Mouse (Mus musculus) thymus, adult 2 months (tissue): Measurements from ENCODE around the gene Rgs6. TPM values are rescaled to one million over a fixed set of nuclear protein-coding genes. Genes with fewer than 3 reads are reported as not detected.
A peak's percentile ranks its signal among the peaks of the same experiment; 100 is the strongest.

ENCODE experiments used
- DNase-seq: peaks from one replicate; pipeline ENCODE4 v3.0.0; 2021
- H3K27ac ChIP-seq: fragments of 200-500 bp; 2 replicates; pipeline ENCODE4 v1.5.1; 2012; ENCODE audit warnings: low read length, control low read depth; ENCODE audit not compliant: control insufficient read depth, insufficient read depth
- H3K27me3 ChIP-seq: fragments of 200-500 bp; 2 replicates; pipeline ENCODE4 v1.6.1; 2012; ENCODE audit warnings: mild to moderate bottlenecking, low read length, moderate library complexity, mixed read lengths; ENCODE audit not compliant: control insufficient read depth, insufficient read depth
- H3K36me3 ChIP-seq: fragments of 200-500 bp; 2 replicates; pipeline ENCODE4 v1.6.1; 2012; ENCODE audit warnings: mild to moderate bottlenecking, low read length, moderate library complexity; ENCODE audit not compliant: control insufficient read depth, insufficient read depth
- H3K4me1 ChIP-seq: fragments of 200-500 bp; replicated peaks from 2 replicates; pipeline ENCODE4 v1.6.1; 2012; ENCODE audit warnings: low read length; ENCODE audit not compliant: control insufficient read depth, insufficient read depth
- H3K4me3 ChIP-seq: fragments of 200-500 bp; 2 replicates; pipeline ENCODE4 v1.5.1; 2012; ENCODE audit warnings: mild to moderate bottlenecking, low read length, control low read depth, moderate library complexity; ENCODE audit not compliant: control insufficient read depth, insufficient read depth
- CTCF ChIP-seq: fragments of 200-500 bp; IDR thresholded peaks from 2 replicates; pipeline ENCODE4 v1.5.1; 2012; ENCODE audit warnings: mild to moderate bottlenecking, control low read depth, low read length, moderate library complexity, borderline replicate concordance; ENCODE audit not compliant: control insufficient read depth, poor library complexity, insufficient read depth; ENCODE audit errors: extremely low read depth
- POLR2A ChIP-seq: fragments of 200-500 bp; IDR thresholded peaks from 2 replicates; pipeline ENCODE4 v1.6.1; 2012; ENCODE audit warnings: mild to moderate bottlenecking, low read length, control low read depth, moderate library complexity; ENCODE audit not compliant: control insufficient read depth, poor library complexity, insufficient read depth; ENCODE audit errors: extremely low read depth
- WGBS: fragments of 180-500 bp; shearing (Covaris S2); methylation state at CpG from one replicate; pipeline ENCODE4 v1.1.7; 2018; 5-methylcytosine and 5-hydroxymethylcytosine counted together
- polyA plus RNA-seq: library from polyadenylated mRNA; depleted of rRNA; stranded (reverse); fragments of >200 nt; gene quantifications from 2 replicates; pipeline ENCODE4 v1.2.3, GENCODE M21; 2012

Rgs6 gene
- polyA plus RNA-seq, 1 experiment, result 0.46 TPM

DNA sequence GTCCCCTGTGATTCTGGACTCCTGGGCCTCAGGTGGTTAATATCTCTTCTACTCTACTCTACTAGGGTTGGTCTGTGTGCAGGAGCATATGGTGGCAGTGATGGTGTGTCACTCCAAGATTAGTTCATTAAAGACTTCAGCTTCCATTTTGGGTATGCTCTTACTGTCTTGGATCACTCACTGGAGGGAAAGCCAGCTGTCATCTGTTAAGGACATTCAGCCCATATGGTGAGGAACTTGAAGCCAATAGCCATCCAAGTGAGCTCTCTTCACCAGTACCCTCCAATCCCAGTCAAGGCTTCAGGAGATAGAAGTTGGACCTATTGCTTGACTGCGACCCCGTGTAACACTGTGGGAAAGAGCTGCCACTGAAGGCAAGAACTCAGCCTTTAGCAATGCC, 98.9 kb downstream of the Rgs6 start:
- no peaks in the 10 kb centered on the region for H3K27me3 ChIP-seq

DNA sequence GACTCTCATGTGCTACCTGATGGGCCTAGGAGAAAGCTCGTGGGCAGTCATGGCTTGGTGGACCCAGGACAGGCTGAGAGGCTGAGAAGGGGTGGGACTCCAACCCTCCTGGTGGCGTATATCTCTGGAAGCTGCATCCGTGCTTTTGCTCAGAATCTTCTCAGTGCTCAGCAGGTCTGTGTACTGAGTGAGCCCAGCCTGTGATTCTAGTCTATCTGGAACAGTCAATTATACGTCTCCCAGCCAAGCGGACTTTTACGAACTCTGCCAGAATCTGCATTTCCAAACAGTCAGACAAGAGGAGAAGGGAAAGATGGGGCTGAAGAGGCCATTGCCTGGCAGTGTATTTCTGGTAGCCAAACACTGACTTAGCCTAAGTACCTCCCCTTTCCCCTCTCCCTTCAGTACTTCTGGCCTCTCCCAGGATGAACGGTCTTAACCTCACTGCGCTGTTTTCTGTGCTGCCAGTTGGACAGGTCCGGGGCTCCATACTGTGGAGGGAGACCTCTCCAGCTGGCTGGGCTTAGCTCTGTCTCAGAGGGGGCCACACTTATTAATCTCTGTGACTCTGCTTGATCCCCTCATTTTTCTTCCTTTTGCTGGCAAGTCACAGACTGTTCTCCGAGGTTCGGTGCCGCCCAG, 110.9 kb downstream of the Rgs6 start:
- no peak overlapping the region for H3K4me3 ChIP-seq
- 92% methylated on average over 12 of the region's 12 CpGs for WGBS
- H3K36me3 ChIP-seq, result no peaks in the 10 kb centered on the region
- H3K4me1 ChIP-seq, result no peaks in the 10 kb centered on the region
- no peak for TF ChIP-seq CTCF
- no peak for TF ChIP-seq POLR2A
- DNase-seq, result no peak
- no peaks in the 10 kb centered on the region for H3K27me3 ChIP-seq
- H3K27ac ChIP-seq, result no peak overlapping the region

More for the DNA sequence above, 98.9 kb downstream of the Rgs6 start:
- DNase-seq, result no peak
- Histone ChIP-seq H3K4me1 (no peaks in the 10 kb centered on the region), H3K36me3 (no peaks in the 10 kb centered on the region), H3K27ac (no peak overlapping the region), H3K4me3 (no peak overlapping the region)
- 95% methylated on average over 2 of the region's 2 CpGs for WGBS
- TF ChIP-seq CTCF (no peak), POLR2A (no peak)

DNA sequence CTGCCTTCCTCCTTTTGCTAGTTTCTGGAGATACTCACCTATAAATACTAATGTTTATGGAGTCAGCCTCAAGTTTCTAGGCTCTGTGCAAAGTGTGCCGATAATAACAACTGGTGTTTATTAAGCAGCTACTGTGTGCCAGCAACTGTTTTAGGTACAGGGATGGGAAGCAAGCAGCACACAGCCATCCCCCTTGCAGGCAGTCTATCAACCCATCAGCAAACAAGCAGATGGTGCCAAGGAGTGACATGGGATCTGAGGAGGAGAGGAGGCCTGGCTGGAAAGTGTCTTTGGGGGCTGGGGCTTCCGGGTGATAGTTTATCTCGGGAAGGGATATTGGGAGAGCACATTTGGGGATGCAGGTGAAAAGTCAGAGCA, 111.4 kb downstream of the Rgs6 start:
- TF ChIP-seq POLR2A (no peak), CTCF (no peak)
- H3K4me1 ChIP-seq, result no peaks in the 10 kb centered on the region
- 86% methylated on average over 3 of the region's 3 CpGs for WGBS

DNA sequence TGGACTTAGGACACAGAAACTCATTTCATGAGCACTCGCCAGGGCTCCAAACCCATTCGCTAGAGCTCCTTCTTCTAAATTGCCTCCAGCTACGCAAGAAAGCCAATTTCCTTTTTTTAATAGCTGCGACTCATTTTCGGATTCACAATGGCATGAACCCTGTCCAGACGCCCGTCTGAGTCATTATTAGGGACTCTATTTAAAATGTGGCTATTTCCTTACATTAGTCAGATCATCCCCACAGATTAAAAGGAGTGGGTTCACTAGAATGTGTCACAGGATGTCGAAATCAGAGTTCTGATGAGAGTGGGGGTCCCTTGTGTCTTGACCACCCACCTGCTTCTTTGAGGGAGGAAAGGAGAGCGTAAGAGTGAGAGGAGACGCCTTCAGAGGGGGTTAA, 112.1 kb downstream of the Rgs6 start:
- H3K27ac ChIP-seq, result no peak overlapping the region
- no peaks in the 10 kb centered on the region for H3K4me1 ChIP-seq
- DNase-seq, result no peak
- no peaks in the 10 kb centered on the region for H3K36me3 ChIP-seq
- no peak overlapping the region for H3K4me3 ChIP-seq
- TF ChIP-seq CTCF (no peak), POLR2A (no peak)
- 85% methylated on average over 10 of the region's 10 CpGs for WGBS
- H3K27me3 ChIP-seq, result no peaks in the 10 kb centered on the region

More for the DNA sequence above, 111.4 kb downstream of the Rgs6 start:
- H3K4me3 ChIP-seq, result no peak overlapping the region
- no peak overlapping the region for H3K27ac ChIP-seq
- H3K36me3 ChIP-seq, result no peaks in the 10 kb centered on the region
- no peaks in the 10 kb centered on the region for H3K27me3 ChIP-seq
- DNase-seq, result no peak

DNA sequence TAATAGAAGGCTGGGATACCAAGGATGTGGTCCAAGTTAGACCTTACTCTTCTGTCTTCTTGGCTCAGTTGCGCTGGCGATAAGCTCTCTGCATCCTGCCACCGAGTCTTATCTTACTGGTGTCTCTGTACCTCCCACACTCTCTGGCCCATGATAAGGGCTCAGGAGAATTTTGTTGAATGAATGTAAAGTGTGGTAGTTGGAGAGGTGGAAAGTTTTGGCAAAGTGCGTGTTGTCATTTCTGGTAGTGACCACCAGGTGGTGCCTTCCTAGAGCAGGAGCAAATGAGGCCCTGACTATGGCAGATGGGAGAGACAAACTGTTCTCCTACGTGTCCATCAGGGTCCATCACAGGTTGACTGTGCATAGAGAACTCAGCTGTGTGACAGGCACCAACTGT, 112.7 kb downstream of the Rgs6 start:
- H3K27me3 ChIP-seq, result no peaks in the 10 kb centered on the region
- H3K4me3 ChIP-seq, result no peak overlapping the region
- TF ChIP-seq CTCF (no peak), POLR2A (no peak)
- H3K27ac ChIP-seq, result no peak overlapping the region
- peak; percentile 12 for DNase-seq
- no peaks in the 10 kb centered on the region for H3K4me1 ChIP-seq
- 54% methylated on average over 5 of the region's 5 CpGs for WGBS
- H3K36me3 ChIP-seq, result no peaks in the 10 kb centered on the region

DNA sequence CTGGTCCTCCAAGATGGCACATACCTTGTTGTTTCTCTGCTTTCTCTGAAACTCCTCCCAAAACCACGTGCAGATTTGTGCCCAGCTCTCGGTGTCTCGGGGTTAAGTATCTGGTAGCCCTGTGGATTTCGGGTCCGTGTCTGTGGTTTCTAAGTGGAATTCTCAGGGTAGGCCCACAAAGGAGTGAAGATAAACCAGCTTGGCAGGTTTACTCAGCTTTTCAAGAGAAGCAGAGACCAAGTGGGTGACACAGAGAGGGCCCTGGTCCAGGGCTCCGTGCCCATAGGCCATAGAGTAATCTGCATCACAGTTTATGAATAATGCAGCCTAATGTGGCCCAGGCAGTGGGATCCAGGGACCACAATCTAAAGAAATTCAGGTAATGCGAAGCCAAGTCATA, 113.3 kb downstream of the Rgs6 start:
- H3K4me3 ChIP-seq, result no peak overlapping the region
- no peaks in the 10 kb centered on the region for H3K36me3 ChIP-seq
- H3K27me3 ChIP-seq, result no peaks in the 10 kb centered on the region
- no peaks in the 10 kb centered on the region for H3K4me1 ChIP-seq
- no peak for DNase-seq
- H3K27ac ChIP-seq, result no peak overlapping the region
- no peak for TF ChIP-seq CTCF
- no peak for TF ChIP-seq POLR2A
- 84% methylated on average over 7 of the region's 7 CpGs for WGBS

DNA sequence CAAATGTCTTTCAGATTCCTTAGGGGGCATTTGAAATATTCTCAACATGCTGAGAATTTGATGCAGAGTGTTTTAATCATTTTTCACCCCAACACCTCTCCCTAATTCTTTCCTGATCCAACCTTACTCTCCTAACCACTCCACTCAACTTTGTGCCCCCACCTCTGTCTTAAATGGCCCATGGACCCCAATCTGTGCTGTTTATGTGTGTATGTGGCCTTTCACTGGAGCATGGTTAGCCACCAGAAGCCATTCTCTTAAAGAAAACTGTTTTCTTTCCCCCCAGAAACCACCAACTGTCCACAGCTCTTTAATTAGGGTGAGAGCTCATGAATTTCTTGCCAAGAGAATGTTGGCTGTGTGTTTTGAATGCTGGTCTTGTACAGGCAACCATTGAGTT, 122.3 kb downstream of the Rgs6 start:
- no peak overlapping the region for H3K27ac ChIP-seq
- H3K4me3 ChIP-seq, result no peak overlapping the region
- no peaks in the 10 kb centered on the region for H3K27me3 ChIP-seq
- DNase-seq, result no peak
- no peaks in the 10 kb centered on the region for H3K4me1 ChIP-seq
- no peak for TF ChIP-seq POLR2A
- TF ChIP-seq CTCF, result no peak
- H3K36me3 ChIP-seq, result no peaks in the 10 kb centered on the region
